Comparison of ENCODE assay signal across 9 mouse cellular contexts in genomic region chrX:102066134-102066533, GRCm38 (mm10). TPM values are rescaled to one million over a fixed set of nuclear protein-coding genes. Genes with fewer than 3 reads are reported as not detected.
DNase-seq lines count a peak whose midpoint lies in the region; ATAC-seq and TF ChIP-seq lines count a peak whose summit lies in the region.
"Had no signal": no experiment of that assay in that cellular context is flagged by ENCODE, and none has a peak within 500 bp of the region (broad histone marks: within the 10 kb centered on the region; RNA-seq: fewer than 3 reads in every experiment).

No protein-coding gene starts in this region.

- H3K4me3 ChIP-seq in forebrain, embryonic 16.5 days (replicated peaks; ENCODE audit: low read length): no peak overlapping the region
- no peak overlapping the region for H3K4me3 ChIP-seq in hindbrain, postnatal 0 days (ENCODE audit: low read length)
- H3K4me3 ChIP-seq: liver, embryonic 15.5 days had no signal

- H3K4me1 ChIP-seq in forebrain, embryonic 16.5 days (replicated peaks; ENCODE audit: control insufficient read depth, insufficient read depth, low read length): peaks cover 14% of the 10 kb centered on the region
- H3K4me1 ChIP-seq in hindbrain, postnatal 0 days (ENCODE audit: insufficient read depth, low read length): no peaks in the 10 kb centered on the region
- H3K4me1 ChIP-seq: liver, embryonic 15.5 days had no signal

- H3K4me2 ChIP-seq in forebrain, embryonic 16.5 days (ENCODE audit: low read length): no peak overlapping the region
- no peak overlapping the region for H3K4me2 ChIP-seq in hindbrain, postnatal 0 days (ENCODE audit: low read depth, low read length)
- H3K4me2 ChIP-seq: liver, embryonic 15.5 days had no signal

- WGBS in forebrain, embryonic 16.5 days: 16% methylated on average over 9 of the region's 9 CpGs
- 26% methylated on average over 9 of the region's 9 CpGs for WGBS in hindbrain, postnatal 0 days

- no peak overlapping the region for H3K9ac ChIP-seq in forebrain, embryonic 16.5 days (replicated peaks; ENCODE audit: low read depth, low read length)
- H3K9ac ChIP-seq in hindbrain, postnatal 0 days (replicated peaks; ENCODE audit: low read length): no peak overlapping the region
- H3K9ac ChIP-seq: liver, embryonic 15.5 days had no signal

- no peaks in the 10 kb centered on the region for H3K36me3 ChIP-seq in forebrain, embryonic 16.5 days (ENCODE audit: control insufficient read depth, insufficient read depth)
- H3K36me3 ChIP-seq in hindbrain, postnatal 0 days (ENCODE audit: insufficient read depth, low read length): no peaks in the 10 kb centered on the region
- H3K36me3 ChIP-seq: liver, embryonic 15.5 days had no signal

- no peak for ATAC-seq in cerebellum, adult (ENCODE audit: insufficient number of reproducible peaks, low FRiP score, low TSS enrichment)
- ATAC-seq in forebrain, embryonic 16.5 days: peak; percentile 25
- peak; percentile 31 for ATAC-seq in hindbrain, postnatal 0 days

- no peaks in the 10 kb centered on the region for H3K27me3 ChIP-seq in forebrain, embryonic 16.5 days (replicated peaks; ENCODE audit: control insufficient read depth, insufficient read depth, low read length)
- H3K27me3 ChIP-seq in hindbrain, postnatal 0 days (ENCODE audit: insufficient read depth, low read length): no peaks in the 10 kb centered on the region

- no peaks in the 10 kb centered on the region for H3K9me3 ChIP-seq in forebrain, embryonic 16.5 days (ENCODE audit: control insufficient read depth, low read length)
- H3K9me3 ChIP-seq in hindbrain, postnatal 0 days (ENCODE audit: low read length): no peaks in the 10 kb centered on the region
- H3K9me3 ChIP-seq: liver, embryonic 15.5 days had no signal

- peak; percentile 91 for TF ChIP-seq CTCF in hindbrain, postnatal 0 days (IDR thresholded peaks at IDR 0.05; ENCODE audit: low read depth)

- H3K27ac ChIP-seq in forebrain, embryonic 16.5 days (ENCODE audit: low read length): no peak overlapping the region
- no peak overlapping the region for H3K27ac ChIP-seq in hindbrain, postnatal 0 days
- H3K27ac ChIP-seq: liver, embryonic 15.5 days had no signal

- DNase-seq in cerebellum, adult 11 months: peak; percentile 68
- peak; percentile 15 for DNase-seq in c-Kit-negative CD71-positive TER-119-positive erythroid progenitor cells, embryonic 14.5 days (ENCODE audit: low read depth, low spot score)
- peak; percentile 87 for DNase-seq in hindbrain, postnatal 0 days (ENCODE audit: low spot score)
- peak; percentile 74 to 79 for DNase-seq in left cerebral cortex, adult 18-20 months (ENCODE audit: low spot score in 2 of 2)
- peak; percentile 84 for DNase-seq in mesoderm, embryonic 11.5 days (ENCODE audit: low read depth, low spot score)
- peak; percentile 49 to 51 for DNase-seq in right cerebral cortex, postnatal 36 days (ENCODE audit: low spot score in 2 of 2)

RNA-seq across cellular contexts. Expression of gene Rtl5, which starts 5.0 kb away (rescaled TPM):
- polyA plus RNA-seq in forebrain, embryonic 16.5 days (2015; fragmentation: Nextera tagmentation; extraction: Ambion mirVana): 4.5 and 10.4 TPM in 2 replicates
- total RNA-seq in hindbrain, postnatal 0 days (2014; rRNA removed): 23.7 and 33.8 TPM in 2 replicates
- 3.6 and 4.8 TPM in 2 replicates for polyA plus RNA-seq in hindbrain, postnatal 0 days (2015; fragmentation: Nextera tagmentation; extraction: Ambion mirVana)
- total RNA-seq in left cerebral cortex, adult 18-20 months (2021): 10 to 100 TPM; 22.6 to 23.1 TPM

RNA-seq across cellular contexts. Expression of gene Pin4, which starts 53.1 kb away (rescaled TPM):
- 45.1 and 56.2 TPM in 2 replicates for polyA plus RNA-seq in forebrain, embryonic 16.5 days (2015; fragmentation: Nextera tagmentation; extraction: Ambion mirVana)
- total RNA-seq in hindbrain, postnatal 0 days (2014; rRNA removed): 2.2 and 5.3 TPM in 2 replicates
- polyA plus RNA-seq in hindbrain, postnatal 0 days (2015; fragmentation: Nextera tagmentation; extraction: Ambion mirVana): 50.1 and 57.6 TPM in 2 replicates
- 10 to 100 TPM; 20.3 to 33.4 TPM for total RNA-seq in left cerebral cortex, adult 18-20 months (2021)

Comparison
In these comparisons a context has a peak if more than half of its experiments do, and no peak if none do; other contexts are left out.
1. DNase-seq: peak in every context shown above with its lines; median percentile 87 in hindbrain, postnatal 0 days; 84 in mesoderm, embryonic 11.5 days; 76 in left cerebral cortex, adult 18-20 months; 68 in cerebellum, adult 11 months; 50 in right cerebral cortex, postnatal 36 days; 15 in c-Kit-negative CD71-positive TER-119-positive erythroid progenitor cells, embryonic 14.5 days.